Mouse (Mus musculus) kidney, postnatal 14 days (tissue): ENCODE results near the gene Samm50.
A peak's percentile ranks its signal among the peaks of the same experiment; 100 is the strongest.

ENCODE experiments used
- DNase-seq: peaks from one replicate; pipeline ENCODE4 v3.0.0; 2022; ENCODE audit warnings: mixed read lengths

Samm50 gene

GRCm38 (mm10) chr15:84211564-84211963 is 19.5 kb downstream of the Samm50 start:
- no peak for DNase-seq

- peak; percentile 89 for DNase-seq
These were observed 20.2 kb downstream of the Samm50 start for GRCm38 (mm10) chr15:84212031-84212755.

GRCm38 (mm10) chr15:84212756-84213105 is 20.7 kb downstream of the Samm50 start:
- DNase-seq = no peak

- DNase-seq = no peak
These were observed 21.2 kb downstream of the Samm50 start for GRCm38 (mm10) chr15:84213162-84213739.

DNA sequence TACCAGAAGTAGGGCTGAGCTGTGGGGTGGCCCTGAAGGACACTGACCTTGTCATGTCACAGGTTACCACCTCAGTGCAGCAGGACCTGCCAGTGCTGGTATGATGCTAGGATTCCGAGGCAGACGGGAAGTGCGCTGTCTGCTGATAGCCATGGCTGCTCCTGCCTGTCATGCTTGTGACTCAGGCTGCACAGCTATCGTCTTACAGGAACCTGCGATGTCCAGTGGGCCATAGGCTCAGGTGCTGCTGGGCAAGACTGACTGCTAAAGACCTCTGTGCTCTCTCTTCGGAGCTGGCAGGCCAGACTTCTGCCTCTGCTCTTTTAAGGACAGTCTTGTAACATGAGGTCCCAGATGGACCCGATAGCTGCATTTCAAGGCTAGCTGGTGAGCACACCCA is 22.4 kb downstream of the Samm50 start:
- DNase-seq = no peak

GRCm38 (mm10) chr15:84215273-84215672 is 23.2 kb downstream of the Samm50 start:
- DNase-seq = no peak

DNA sequence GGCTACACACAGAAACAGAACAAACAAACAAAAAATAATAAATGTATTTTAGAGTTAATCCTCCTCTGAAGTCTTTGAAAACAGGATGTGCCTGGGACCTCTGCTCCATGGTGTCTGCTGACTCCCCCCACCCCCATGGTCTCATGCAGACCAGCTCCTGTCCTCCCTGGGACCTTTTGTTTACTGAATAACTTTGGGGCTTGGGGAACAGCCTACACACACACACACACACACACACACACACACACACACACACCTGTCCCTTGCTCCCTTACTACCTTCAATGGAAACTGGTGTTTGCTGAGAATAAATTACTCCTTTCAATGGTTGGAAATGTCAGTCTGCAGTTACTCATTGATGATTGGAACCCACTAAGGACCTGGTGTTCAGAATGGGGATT is 24.0 kb downstream of the Samm50 start:
- peak; percentile 70 for DNase-seq

DNA sequence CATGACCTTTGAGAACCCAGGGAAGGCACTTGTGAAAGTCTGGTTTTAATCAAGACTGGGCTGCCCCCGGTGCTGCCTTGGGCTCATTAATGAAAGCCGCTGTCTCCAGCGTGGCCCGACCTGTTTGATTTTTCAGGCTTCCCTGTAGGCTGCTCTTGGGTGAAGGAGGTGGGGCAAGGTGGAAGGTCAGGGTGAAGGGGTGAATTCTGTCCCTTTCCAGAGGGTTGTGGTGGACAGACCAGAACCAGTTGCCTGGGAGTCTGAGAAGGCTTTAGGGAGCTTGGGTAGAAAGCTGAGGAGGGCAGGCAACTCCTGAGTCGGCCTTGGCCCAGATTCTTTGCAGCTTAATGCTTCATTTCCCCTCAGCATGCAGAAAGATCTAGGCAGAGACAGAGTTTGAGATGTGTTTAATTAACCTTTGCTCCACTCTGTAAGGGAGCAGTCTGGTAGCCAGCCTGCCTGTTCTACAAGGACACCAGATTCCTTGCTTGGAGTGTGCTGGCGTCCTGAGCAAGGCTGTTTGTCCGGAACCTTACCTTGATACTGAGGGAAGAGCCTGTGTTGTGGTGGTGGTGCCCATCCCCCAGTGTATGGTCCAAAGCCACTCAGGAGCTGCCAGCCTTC is 24.5 kb downstream of the Samm50 start:
- peak; percentile 74 for DNase-seq

GRCm38 (mm10) chr15:84217969-84218782 is 26.1 kb downstream of the Samm50 start:
- DNase-seq = no peak

- DNase-seq = peak; percentile 44
These were observed 26.8 kb downstream of the Samm50 start for GRCm38 (mm10) chr15:84218783-84219271.

DNA sequence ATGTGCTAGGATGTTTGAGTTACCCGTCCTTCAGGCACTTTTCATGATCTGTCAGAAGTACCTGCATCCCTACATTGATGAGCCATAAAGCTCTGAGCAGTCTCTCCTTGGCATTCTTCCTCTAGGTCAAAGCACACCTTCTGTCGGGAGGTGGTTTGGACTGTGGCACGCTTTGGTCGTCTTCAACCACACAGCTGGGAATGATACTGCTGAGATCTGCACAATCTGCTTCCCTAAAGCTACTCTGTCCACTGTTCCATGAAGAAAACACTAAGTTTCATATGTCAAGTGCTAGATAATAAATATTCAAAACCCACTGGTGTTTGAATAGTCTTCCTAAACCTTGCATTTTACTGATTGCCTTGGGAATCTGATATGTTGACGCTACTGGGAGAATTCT is 29.5 kb downstream of the Samm50 start:
- no peak for DNase-seq

- no peak for DNase-seq
These were observed 31.4 kb downstream of the Samm50 start for GRCm38 (mm10) chr15:84223423-84223822.

DNA sequence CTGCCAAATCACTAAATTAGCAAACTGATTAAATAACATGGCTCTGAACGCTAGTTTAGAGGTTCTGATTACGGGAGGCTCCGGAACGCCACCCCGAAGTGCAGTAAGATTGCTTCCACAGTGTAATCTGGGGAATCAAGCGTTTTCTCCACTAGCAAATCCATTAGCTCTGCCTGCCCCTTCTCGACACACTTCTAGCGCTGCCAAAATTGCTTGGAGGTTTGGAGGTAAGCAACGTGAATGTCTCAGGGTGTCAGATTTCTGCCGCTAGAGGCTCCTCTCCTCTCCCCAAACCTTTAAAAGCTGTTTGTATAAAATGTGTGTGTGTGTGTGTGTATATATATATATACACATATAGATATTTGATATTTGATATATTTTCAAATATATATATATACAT is 32.7 kb downstream of the Samm50 start:
- no peak for DNase-seq

- no peak for DNase-seq
These were observed 34.9 kb downstream of the Samm50 start for GRCm38 (mm10) chr15:84226918-84227317.

GRCm38 (mm10) chr15:84230661-84231060 is 38.6 kb downstream of the Samm50 start:
- no peak for DNase-seq

DNA sequence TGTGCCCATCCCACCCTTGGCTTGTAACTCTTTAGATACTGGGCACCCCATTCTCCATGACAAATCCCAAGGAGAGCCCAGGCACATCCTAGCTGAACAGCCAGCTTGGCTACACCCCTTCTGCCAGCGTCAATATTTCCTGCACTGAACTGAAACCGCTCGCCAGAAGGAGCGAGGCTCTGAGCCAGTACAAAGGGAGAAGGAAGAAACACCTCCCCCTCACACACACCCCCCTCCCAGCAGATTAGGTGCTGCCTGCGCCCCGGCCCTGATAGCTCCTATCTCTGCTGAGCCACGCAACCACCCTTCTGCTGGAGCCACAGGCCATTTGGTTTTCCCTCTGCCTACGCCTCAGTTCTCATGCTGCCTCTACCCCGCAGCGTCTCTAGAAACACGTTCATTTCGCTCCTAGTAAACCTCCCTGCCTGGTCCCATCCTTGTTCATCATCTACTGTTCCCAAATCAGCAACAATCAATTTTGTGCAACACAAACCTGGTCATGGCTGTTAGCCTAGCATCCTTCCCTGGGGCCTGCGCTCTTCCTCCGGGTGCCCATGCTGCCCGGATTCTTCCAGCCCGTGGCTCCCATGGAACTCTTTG is 39.2 kb downstream of the Samm50 start:
- peak; percentile 50 for DNase-seq

GRCm38 (mm10) chr15:84231721-84232561 is 39.9 kb downstream of the Samm50 start, which contains the start of gene Parvb:
Gene Parvb, plus strand, starts transcription at chr15:84232043.
- DNase-seq = peak; percentile 70

GRCm38 (mm10) chr15:84232609-84233008 is 40.6 kb downstream of the Samm50 start:
- DNase-seq = no peak

- DNase-seq = no peak
These were observed 42.9 kb downstream of the Samm50 start for GRCm38 (mm10) chr15:84234794-84235581.

GRCm38 (mm10) chr15:84235646-84236045 is 43.6 kb downstream of the Samm50 start:
- DNase-seq = peak; percentile 71

- no peak for DNase-seq
These were observed 46.5 kb downstream of the Samm50 start for GRCm38 (mm10) chr15:84238552-84238951.
